Mouse (Mus musculus) macrophage (primary cell): ENCODE measurements around the gene Skor1. TPM values are rescaled to one million over a fixed set of nuclear protein-coding genes. Genes with fewer than 3 reads are reported as not detected.

Source experiments
- H3K27ac ChIP-seq: fragments of 350-480 bp; formaldehyde crosslinking; 2 replicates; pipeline ENCODE4 v1.9.0; 2021
- H3K36me3 ChIP-seq: fragments of 350-480 bp; formaldehyde crosslinking; 2 replicates; pipeline ENCODE4 v1.9.0; 2021; ENCODE audit errors: inconsistent target
- H3K4me3 ChIP-seq: fragments of 350-480 bp; formaldehyde crosslinking; 2 replicates; pipeline ENCODE4 v1.9.0; 2021; ENCODE audit errors: inconsistent target
- H3K79me2 ChIP-seq: fragments of 350-480 bp; formaldehyde crosslinking; 2 replicates; pipeline ENCODE4 v1.9.0; 2021; ENCODE audit errors: inconsistent target
- WGBS: methylation state at CpG from one replicate; pipeline ENCODE4 v1.1.7; 2026; ENCODE audit warnings: inconsistent platforms; ENCODE audit not compliant: missing documents; 5-methylcytosine and 5-hydroxymethylcytosine counted together
- polyA plus RNA-seq: library from polyadenylated mRNA; stranded (reverse); fragments of 250-400 nt; gene quantifications from 3 replicates; pipeline ENCODE4 v1.2.4, GENCODE M21; 2018; ENCODE audit warnings: inconsistent platforms

The Skor1 gene
- polyA plus RNA-seq, 1 experiment from 2014 or later = 0.04 TPM

- Histone ChIP-seq H3K36me3 (no peaks in the 10 kb centered on the region), H3K4me3 (no peak overlapping the region), H3K27ac (no peak overlapping the region), H3K79me2 (no peaks in the 10 kb centered on the region)
- 5% methylated on average over 80 of the region's 80 CpGs for WGBS
Measured at GRCm38 (mm10) chr9:63144502-63145248, 4.1 kb downstream of the Skor1 start.

GRCm38 (mm10) chr9:63143641-63144501 lies 4.9 kb downstream of the Skor1 start:
- H3K36me3 ChIP-seq = no peaks in the 10 kb centered on the region
- H3K79me2 ChIP-seq = no peaks in the 10 kb centered on the region
- H3K4me3 ChIP-seq = no peak overlapping the region
- 8% methylated on average over 39 of the region's 47 CpGs for WGBS
- H3K27ac ChIP-seq = no peak overlapping the region

GRCm38 (mm10) chr9:63143227-63143626 lies 5.5 kb downstream of the Skor1 start:
- Histone ChIP-seq H3K79me2 (no peaks in the 10 kb centered on the region), H3K4me3 (no peak overlapping the region), H3K36me3 (no peaks in the 10 kb centered on the region), H3K27ac (no peak overlapping the region)
- WGBS = 2% methylated on average over 25 of the region's 25 CpGs

GRCm38 (mm10) chr9:63142335-63143036 lies 6.3 kb downstream of the Skor1 start:
- H3K79me2 ChIP-seq = no peaks in the 10 kb centered on the region
- no peaks in the 10 kb centered on the region for H3K36me3 ChIP-seq
- no peak overlapping the region for H3K4me3 ChIP-seq
- no peak overlapping the region for H3K27ac ChIP-seq
- WGBS = 6% methylated on average over 42 of the region's 42 CpGs

GRCm38 (mm10) chr9:63141641-63142334 lies 7.0 kb downstream of the Skor1 start:
- Histone ChIP-seq H3K79me2 (no peaks in the 10 kb centered on the region), H3K36me3 (no peaks in the 10 kb centered on the region), H3K4me3 (no peak overlapping the region), H3K27ac (no peak overlapping the region)
- WGBS = 5% methylated on average over 24 of the region's 24 CpGs

- H3K4me3 ChIP-seq = no peak overlapping the region
- WGBS = 20% methylated on average over 9 of the region's 9 CpGs
- H3K27ac ChIP-seq = no peak overlapping the region
- H3K36me3 ChIP-seq = no peaks in the 10 kb centered on the region
- no peaks in the 10 kb centered on the region for H3K79me2 ChIP-seq
Measured at GRCm38 (mm10) chr9:63140211-63140610, 8.6 kb downstream of the Skor1 start.

GRCm38 (mm10) chr9:63139661-63140060 lies 9.1 kb downstream of the Skor1 start:
- Histone ChIP-seq H3K4me3 (no peak overlapping the region), H3K27ac (no peak overlapping the region), H3K79me2 (no peaks in the 10 kb centered on the region), H3K36me3 (no peaks in the 10 kb centered on the region)
- WGBS = 23% methylated on average over 17 of the region's 17 CpGs

GRCm38 (mm10) chr9:63138481-63138967 lies 10.2 kb downstream of the Skor1 start:
- 5% methylated on average over 31 of the region's 31 CpGs for WGBS
- Histone ChIP-seq H3K36me3 (no peaks in the 10 kb centered on the region), H3K4me3 (no peak overlapping the region), H3K27ac (no peak overlapping the region), H3K79me2 (no peaks in the 10 kb centered on the region)

- Histone ChIP-seq H3K36me3 (no peaks in the 10 kb centered on the region), H3K79me2 (no peaks in the 10 kb centered on the region), H3K27ac (no peak overlapping the region), H3K4me3 (no peak overlapping the region)
- WGBS = 9% methylated on average over 6 of the region's 6 CpGs
Measured at GRCm38 (mm10) chr9:63137615-63137915, 11.2 kb downstream of the Skor1 start.

- Histone ChIP-seq H3K79me2 (no peaks in the 10 kb centered on the region), H3K4me3 (no peak overlapping the region), H3K36me3 (no peaks in the 10 kb centered on the region), H3K27ac (no peak overlapping the region)
- 7% methylated on average over 19 of the region's 19 CpGs for WGBS
Measured at GRCm38 (mm10) chr9:63136756-63137614, 11.8 kb downstream of the Skor1 start.

GRCm38 (mm10) chr9:63136241-63136640 lies 12.5 kb downstream of the Skor1 start:
- Histone ChIP-seq H3K4me3 (no peak overlapping the region), H3K79me2 (no peaks in the 10 kb centered on the region), H3K27ac (no peak overlapping the region), H3K36me3 (no peaks in the 10 kb centered on the region)
- WGBS = 15% methylated on average over 8 of the region's 8 CpGs

GRCm38 (mm10) chr9:63135801-63136200 lies 13.0 kb downstream of the Skor1 start:
- H3K79me2 ChIP-seq = no peaks in the 10 kb centered on the region
- H3K27ac ChIP-seq = no peak overlapping the region
- WGBS = 1% methylated on average over 16 of the region's 16 CpGs
- no peak overlapping the region for H3K4me3 ChIP-seq
- no peaks in the 10 kb centered on the region for H3K36me3 ChIP-seq

- Histone ChIP-seq H3K27ac (no peak overlapping the region), H3K4me3 (no peak overlapping the region), H3K36me3 (no peaks in the 10 kb centered on the region), H3K79me2 (no peaks in the 10 kb centered on the region)
- 3% methylated on average over 11 of the region's 11 CpGs for WGBS
Measured at GRCm38 (mm10) chr9:63135356-63135755, 13.4 kb downstream of the Skor1 start.
